Mouse (Mus musculus) kidney, postnatal 0 days (tissue): ENCODE measurements at regions not wholly inside any gene's neighbourhood (a gene's known extent, or its start where the extent isn't known, plus 50 kb on each side); places are given as distances from the start of the nearest gene placed in this dataset. TPM values are rescaled to one million over a fixed set of nuclear protein-coding genes. Genes with fewer than 3 reads are reported as not detected.
"Not testable (repeated sequence)": the region's sequence is repeated elsewhere in the genome, so short reads cannot be mapped to it uniquely, and the experiment has no call there.

ENCODE experiments used
- ATAC-seq: fragments of 200-750 bp; cut with Nextera tagmentation; replicated peaks from 2 replicates; pipeline ENCODE4 v1.8.0; 2017; ENCODE audit warnings: low read depth, moderate number of reproducible peaks, moderate TSS enrichment, moderate library complexity; ENCODE audit not compliant: low FRiP score
- DNase-seq: peaks from one replicate; pipeline ENCODE4 v3.0.0-alpha.2; 2016; ENCODE audit warnings: low spot score
- H3K27ac ChIP-seq: fragments of 300-500 bp; sonication (generic); 2 replicates; pipeline ENCODE4 v1.5.1; 2014; ENCODE audit warnings: mild to moderate bottlenecking
- H3K27me3 ChIP-seq: fragments of 300-500 bp; sonication (generic); 2 replicates; pipeline ENCODE4 v1.6.1; 2014; ENCODE audit warnings: low read length, mixed read lengths; ENCODE audit not compliant: insufficient read depth
- H3K36me3 ChIP-seq: fragments of 300-500 bp; sonication (generic); 2 replicates; pipeline ENCODE4 v1.6.1; 2014; ENCODE audit warnings: low read length, mixed read lengths; ENCODE audit not compliant: insufficient read depth
- H3K4me1 ChIP-seq: fragments of 300-500 bp; sonication (generic); replicated peaks from 2 replicates; pipeline ENCODE4 v1.6.1; 2014; ENCODE audit warnings: antibody characterized with exemption, low read length, mixed read lengths; ENCODE audit not compliant: insufficient read depth
- H3K4me2 ChIP-seq: fragments of 300-500 bp; sonication (generic); 2 replicates; pipeline ENCODE4 v1.6.1; 2014; ENCODE audit warnings: mild to moderate bottlenecking, low read length, moderate library complexity, mixed read lengths
- H3K4me3 ChIP-seq: fragments of 300-500 bp; sonication (generic); replicated peaks from 2 replicates; pipeline ENCODE4 v1.5.1; 2014; ENCODE audit warnings: low read depth, low read length
- H3K9ac ChIP-seq: fragments of 300-500 bp; sonication (generic); 2 replicates; pipeline ENCODE4 v1.6.1; 2014; ENCODE audit warnings: low read depth, low read length
- H3K9me3 ChIP-seq: fragments of 300-500 bp; sonication (generic); replicated peaks from 2 replicates; pipeline ENCODE4 v1.6.1; 2016; ENCODE audit warnings: low read length, inconsistent platforms, mixed read lengths
- CTCF ChIP-seq: IDR thresholded peaks from 2 replicates; pipeline ENCODE4 v1.5.1; 2016; ENCODE audit warnings: antibody characterized with exemption, low read depth, mild to moderate bottlenecking, moderate library complexity
- WGBS: fragments of 180-500 bp; shearing (Covaris S2); extraction: QIAGEN DNeasy Blood & Tissue Kit; methylation state at CpG from one replicate; pipeline ENCODE4 v1.1.7; 2014; 5-methylcytosine and 5-hydroxymethylcytosine counted together
- microRNA-seq: library from miRNA; unstranded; fragments of <30 nt; microRNA quantifications from one replicate; pipeline ENCODE4, GENCODE M21; 2016

GRCm38 (mm10) chr1:164998621-164999020 lies 63.3 kb upstream of the Xcl1 start:
- H3K9ac ChIP-seq = no peak overlapping the region
- DNase-seq (no peak), ATAC-seq (no peak)
- H3K27ac ChIP-seq = no peak overlapping the region
- 67% methylated on average over 3 of the region's 3 CpGs for WGBS
- no peak for TF ChIP-seq CTCF
- no peaks in the 10 kb centered on the region for H3K9me3 ChIP-seq
- no peak overlapping the region for H3K4me2 ChIP-seq
- no peak overlapping the region for H3K4me3 ChIP-seq
- no peaks in the 10 kb centered on the region for H3K4me1 ChIP-seq
- H3K36me3 ChIP-seq = no peaks in the 10 kb centered on the region
- H3K27me3 ChIP-seq = no peaks in the 10 kb centered on the region

GRCm38 (mm10) chr1:164997660-164998059 lies 62.3 kb upstream of the Xcl1 start:
- no peaks in the 10 kb centered on the region for H3K9me3 ChIP-seq
- H3K27me3 ChIP-seq = no peaks in the 10 kb centered on the region
- WGBS = 54% methylated on average over 5 of the region's 5 CpGs
- no peak overlapping the region for H3K4me3 ChIP-seq
- no peak for ATAC-seq
- no peak overlapping the region for H3K9ac ChIP-seq
- TF ChIP-seq CTCF = no peak
- no peaks in the 10 kb centered on the region for H3K36me3 ChIP-seq
- H3K4me1 ChIP-seq = no peaks in the 10 kb centered on the region
- DNase-seq = peak; percentile 32
- H3K27ac ChIP-seq = no peak overlapping the region
- H3K4me2 ChIP-seq = no peak overlapping the region

GRCm38 (mm10) chr1:164994247-164994660 lies 58.9 kb upstream of the Xcl1 start:
- Histone ChIP-seq H3K36me3 (no peaks in the 10 kb centered on the region), H3K27ac (no peak overlapping the region), H3K9ac (no peak overlapping the region), H3K4me1 (no peaks in the 10 kb centered on the region), H3K4me3 (no peak overlapping the region), H3K9me3 (no peaks in the 10 kb centered on the region), H3K4me2 (no peak overlapping the region), H3K27me3 (no peaks in the 10 kb centered on the region)
- no peak for TF ChIP-seq CTCF
- peak; percentile 48 for DNase-seq
- 6% methylated on average over 6 of the region's 6 CpGs for whole genome bisulfite sequencing
- peak; percentile 40; the same call in 1 of the 2 replicates for ATAC-seq

- H3K27ac ChIP-seq, H3K36me3 ChIP-seq, H3K9me3 ChIP-seq, H3K4me1 ChIP-seq, ATAC-seq, H3K9ac ChIP-seq, H3K4me2 ChIP-seq, H3K27me3 ChIP-seq, H3K4me3 ChIP-seq, DNase-seq: not testable (repeated sequence)
Observed at GRCm38 (mm10) chr1:164993175-164993875, 58.0 kb upstream of the Xcl1 start.

- H3K4me3 ChIP-seq = no peak overlapping the region
- TF ChIP-seq CTCF = no peak
- no peaks in the 10 kb centered on the region for H3K4me1 ChIP-seq
- no peak overlapping the region for H3K27ac ChIP-seq
- WGBS = 50% methylated on average over 1 of the region's 1 CpGs
- no peak for DNase-seq
- no peak overlapping the region for H3K9ac ChIP-seq
- ATAC-seq = no peak
- H3K4me2 ChIP-seq = no peak overlapping the region
- no peaks in the 10 kb centered on the region for H3K27me3 ChIP-seq
- H3K36me3 ChIP-seq = no peaks in the 10 kb centered on the region
- H3K9me3 ChIP-seq = no peaks in the 10 kb centered on the region
Observed at GRCm38 (mm10) chr1:164988982-164989381, 53.7 kb upstream of the Xcl1 start.

GRCm38 (mm10) chr1:164988191-164988590 lies 52.9 kb upstream of the Xcl1 start:
- H3K27me3 ChIP-seq = no peaks in the 10 kb centered on the region
- 63% methylated on average over 3 of the region's 3 CpGs for WGBS
- TF ChIP-seq CTCF = no peak

GRCm38 (mm10) chr1:164985521-164985920 lies 50.2 kb upstream of the Xcl1 start:
- WGBS = 96% methylated on average over 21 of the region's 21 CpGs
- not testable (repeated sequence) for H3K4me2 ChIP-seq

More at GRCm38 (mm10) chr1:164988191-164988590, 52.9 kb upstream of the Xcl1 start:
- Histone ChIP-seq H3K27ac (no peak overlapping the region), H3K36me3 (no peaks in the 10 kb centered on the region), H3K4me3 (no peak overlapping the region), H3K9me3 (no peaks in the 10 kb centered on the region), H3K4me1 (no peaks in the 10 kb centered on the region), H3K9ac (no peak overlapping the region), H3K4me2 (no peak overlapping the region)
- DNase-seq (no peak), ATAC-seq (no peak)

More at GRCm38 (mm10) chr1:164985521-164985920, 50.2 kb upstream of the Xcl1 start:
- not testable (repeated sequence) for H3K27me3 ChIP-seq, H3K4me1 ChIP-seq, H3K9me3 ChIP-seq, H3K4me3 ChIP-seq, DNase-seq, H3K36me3 ChIP-seq, H3K27ac ChIP-seq, H3K9ac ChIP-seq, ATAC-seq

Small RNAs in the stretch of these regions (microRNA-seq; reads per million reads assigned to microRNA genes)
- gene Gm26042 = not detected
